Mouse (Mus musculus) ES-E14 (cell line): ENCODE data around the gene Meaf6. TPM values are rescaled to one million over a fixed set of nuclear protein-coding genes. Genes with fewer than 3 reads are reported as not detected.
A peak's percentile ranks its signal among the peaks of the same experiment; 100 is the strongest.

Source experiments
- DNase-seq: peaks from one replicate; pipeline ENCODE4 v3.0.0-alpha.2; 2013; ENCODE audit warnings: low read depth, low spot score
- H3K27ac ChIP-seq: 2 replicates; pipeline ENCODE4 v1.5.1; 2012; ENCODE audit warnings: low read depth, mild to moderate bottlenecking, low read length, moderate library complexity, mixed read lengths; ENCODE audit not compliant: poor library complexity, insufficient read depth, severe bottlenecking
- H3K36me3 ChIP-seq: 2 replicates; pipeline ENCODE4 v1.6.1; 2012; ENCODE audit warnings: mild to moderate bottlenecking, low read length, moderate library complexity, mixed read lengths; ENCODE audit not compliant: control insufficient read depth, poor library complexity, insufficient read depth, severe bottlenecking
- H3K4me1 ChIP-seq, 2 experiments: fragments of 150-350 bp in 1 of 2; sonication (generic) in 1 of 2; 2 replicates each; pipeline ENCODE4 v1.6.1; 2012; ENCODE audit warnings: low read length in 2 of 2, mild to moderate bottlenecking in 1 of 2, mixed read lengths in 1 of 2; ENCODE audit not compliant: control insufficient read depth in 2 of 2, insufficient read depth in 2 of 2, poor library complexity in 1 of 2
- H3K4me3 ChIP-seq, 2 experiments: fragments of 150-350 bp in 1 of 2; sonication (generic) in 1 of 2; 2 replicates each; pipeline ENCODE4 v1.5.1; 2012; ENCODE audit warnings: low read length in 2 of 2, low read depth in 1 of 2, mild to moderate bottlenecking in 1 of 2, mixed read lengths in 1 of 2; ENCODE audit not compliant: insufficient read depth in 1 of 2, poor library complexity in 1 of 2, severe bottlenecking in 1 of 2
- H3K9ac ChIP-seq: 2 replicates; pipeline ENCODE4 v1.6.1; 2012; ENCODE audit warnings: low read depth, mild to moderate bottlenecking, low read length, mixed read lengths; ENCODE audit not compliant: poor library complexity, insufficient read depth, severe bottlenecking
- H3K9me3 ChIP-seq: fragments of 150-350 bp; sonication (generic); 2 replicates; pipeline ENCODE4 v1.6.1; 2012; ENCODE audit warnings: low read depth, mild to moderate bottlenecking, low read length; ENCODE audit not compliant: control insufficient read depth, insufficient read depth
- CHD2 ChIP-seq: IDR thresholded peaks from 2 replicates; pipeline ENCODE4 v1.6.1; 2014; ENCODE audit warnings: mild to moderate bottlenecking, low read depth, low read length, inconsistent platforms
- HCFC1 ChIP-seq: IDR thresholded peaks from 2 replicates; pipeline ENCODE4 v1.6.1; 2012; ENCODE audit warnings: low read length, inconsistent platforms, borderline replicate concordance; ENCODE audit not compliant: insufficient read depth
- MAFK ChIP-seq: IDR thresholded peaks from 2 replicates; pipeline ENCODE4 v1.6.1; 2014; ENCODE audit warnings: mild to moderate bottlenecking, low read depth, low read length, inconsistent platforms; ENCODE audit not compliant: insufficient read depth
- ZC3H11A ChIP-seq: IDR thresholded peaks from 2 replicates; pipeline ENCODE4 v1.6.1; 2012; ENCODE audit warnings: low read depth, mild to moderate bottlenecking, inconsistent platforms, low read length, borderline replicate concordance
- ZNF384 ChIP-seq: IDR thresholded peaks from 2 replicates; pipeline ENCODE4 v1.6.1; 2012; ENCODE audit warnings: low read depth, low read length, inconsistent platforms
- in situ Hi-C, 2 experiments: fragments of 600-800 bp; cut with MboI; formaldehyde crosslinking; loops; one replicate each; pipeline ENCODE4 v1.15.1; 2025; ENCODE audit warnings: low sequenced_read_pairs in 2 of 2, inconsistent platforms in 1 of 2; ENCODE audit not compliant: unreplicated experiment in 2 of 2
- total RNA-seq: library from RNA; depleted of rRNA; stranded (reverse); fragments of 300-350 nt; gene quantifications from 2 replicates; pipeline ENCODE4 v1.2.3, GENCODE M21; 2012

Meaf6 gene
- total RNA-seq, 1 experiment: 25.0 TPM

- Histone ChIP-seq H3K9me3 (no peaks in the 10 kb centered on the region), H3K36me3 (no peaks in the 10 kb centered on the region), H3K4me3 (no peak overlapping the region), H3K27ac (no peak overlapping the region), H3K4me1 (peaks cover 10 to 20% of the 10 kb centered on the region in 2 experiments; a peak in 3 of 4 replicates), H3K9ac (no peak overlapping the region)
- DNase-seq: no peak
- TF ChIP-seq MAFK (no peak), CHD2 (no peak), ZNF384 (no peak), HCFC1 (no peak), ZC3H11A (no peak)
- in situ Hi-C loops: no loop called here
Observed at GRCm38 (mm10) chr4:125158581-125159317, 73.8 kb downstream of the Meaf6 start.

DNA sequence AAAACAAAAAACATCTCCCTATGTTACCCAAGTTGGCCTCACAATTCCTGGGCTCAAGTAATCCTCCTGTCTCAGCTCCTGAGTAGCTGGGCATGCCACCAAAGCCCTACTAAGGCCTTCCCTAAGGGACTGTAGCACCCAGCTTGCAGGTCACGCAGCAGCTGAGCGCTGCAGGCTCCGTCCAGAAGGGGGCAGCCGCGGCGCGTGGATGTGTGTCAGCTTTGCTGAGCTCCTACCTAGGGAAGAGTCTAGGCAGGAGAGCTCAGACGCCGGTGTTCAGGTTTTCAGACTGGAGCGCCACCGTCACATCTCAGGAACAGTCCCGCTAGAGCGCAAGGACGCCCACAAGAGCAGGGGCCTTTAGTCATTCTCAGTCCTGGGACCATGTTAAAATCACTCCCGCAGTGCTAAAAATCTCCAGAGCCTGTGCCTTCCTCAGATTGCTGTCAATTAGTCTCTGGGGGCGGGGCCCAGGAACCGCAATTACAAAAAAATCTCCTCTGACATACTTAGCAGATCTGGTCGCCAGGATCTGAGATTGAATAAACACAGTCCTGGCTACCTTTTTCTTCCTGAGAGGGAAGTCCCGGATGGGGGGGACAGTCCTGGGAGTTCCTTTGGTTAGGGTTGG, 75.5 kb downstream of the Meaf6 start:
- Histone ChIP-seq H3K4me1 (peaks cover 17 to 23% of the 10 kb centered on the region in 2 experiments), H3K27ac (no peak overlapping the region), H3K9me3 (no peaks in the 10 kb centered on the region), H3K36me3 (no peaks in the 10 kb centered on the region), H3K9ac (no peak overlapping the region), H3K4me3 (no peak overlapping the region)
- in situ Hi-C loops: no loop called here
- TF ChIP-seq CHD2 (no peak), ZC3H11A (0 out of 2 replicates have a peak, but pooled peaks have one; percentile 36), HCFC1 (no peak), ZNF384 (0 out of 2 replicates have a peak, but pooled peaks have one; percentile 10), MAFK (no peak)
- peak; percentile 85 for DNase-seq

DNA sequence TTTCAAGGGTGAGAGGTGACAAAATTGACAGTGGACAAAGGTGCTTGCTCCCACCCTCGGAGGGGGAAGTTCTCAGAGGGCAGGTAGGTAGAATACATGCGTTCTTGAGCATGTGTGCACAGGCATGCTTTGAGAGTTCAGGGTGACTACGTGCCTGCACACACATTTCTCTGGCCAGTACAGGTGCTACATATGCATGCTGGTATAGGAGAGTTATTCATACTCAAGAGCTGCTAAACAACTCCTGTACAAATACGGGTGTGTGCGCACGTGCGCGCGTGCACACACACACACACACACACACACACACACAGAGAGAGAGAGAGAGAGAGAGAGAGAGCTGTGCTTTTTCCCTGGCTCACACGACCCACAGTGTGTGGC, 76.0 kb downstream of the Meaf6 start:
- Histone ChIP-seq H3K36me3 (no peaks in the 10 kb centered on the region), H3K9me3 (no peaks in the 10 kb centered on the region), H3K4me1 (peaks cover 17 to 23% of the 10 kb centered on the region in 2 experiments), H3K27ac (no peak overlapping the region), H3K4me3 (no peak overlapping the region), H3K9ac (no peak overlapping the region)
- no peak for DNase-seq
- in situ Hi-C loops: no loop called here
- TF ChIP-seq HCFC1: no peak
- no peak for TF ChIP-seq CHD2
- TF ChIP-seq MAFK: no peak
- no peak for TF ChIP-seq ZNF384
- TF ChIP-seq ZC3H11A: no peak

- Histone ChIP-seq H3K27ac (no peak overlapping the region), H3K4me3 (no peak overlapping the region), H3K9me3 (no peaks in the 10 kb centered on the region), H3K4me1 (peaks cover 17 to 23% of the 10 kb centered on the region in 2 experiments), H3K36me3 (no peaks in the 10 kb centered on the region), H3K9ac (no peak overlapping the region)
- DNase-seq: no peak
- in situ Hi-C loops: no loop called here
- TF ChIP-seq MAFK (no peak), CHD2 (no peak), HCFC1 (no peak), ZNF384 (no peak), ZC3H11A (no peak)
Observed at GRCm38 (mm10) chr4:125161392-125161791, 76.5 kb downstream of the Meaf6 start.
